Mouse (Mus musculus) testis, adult 2 months (tissue): ENCODE data around the gene Ppp1r3d.

Experiments
- CTCF ChIP-seq: fragments of 200-500 bp; IDR thresholded peaks from 2 replicates; pipeline ENCODE4 v1.5.1; 2012; ENCODE audit warnings: low read depth, mild to moderate bottlenecking, inconsistent platforms, low read length, moderate library complexity; ENCODE audit not compliant: control insufficient read depth, insufficient read depth, insufficient replicate concordance
- POLR2A ChIP-seq: fragments of 200-500 bp; IDR thresholded peaks from 2 replicates; pipeline ENCODE4 v1.6.1; 2012; ENCODE audit warnings: low read depth, mild to moderate bottlenecking, inconsistent platforms, low read length, moderate library complexity; ENCODE audit not compliant: control insufficient read depth

- TF ChIP-seq CTCF (no peak), POLR2A (no peak)
Measured at GRCm38 (mm10) chr2:178433903-178434302, 19.6 kb upstream of the Ppp1r3d start.
